Mouse (Mus musculus): ENCODE measurements at regions not wholly inside any gene's neighbourhood (a gene's known extent, or its start where the extent isn't known, plus 50 kb on each side); places are given as distances from the start of the nearest gene placed in this dataset.

DNA sequence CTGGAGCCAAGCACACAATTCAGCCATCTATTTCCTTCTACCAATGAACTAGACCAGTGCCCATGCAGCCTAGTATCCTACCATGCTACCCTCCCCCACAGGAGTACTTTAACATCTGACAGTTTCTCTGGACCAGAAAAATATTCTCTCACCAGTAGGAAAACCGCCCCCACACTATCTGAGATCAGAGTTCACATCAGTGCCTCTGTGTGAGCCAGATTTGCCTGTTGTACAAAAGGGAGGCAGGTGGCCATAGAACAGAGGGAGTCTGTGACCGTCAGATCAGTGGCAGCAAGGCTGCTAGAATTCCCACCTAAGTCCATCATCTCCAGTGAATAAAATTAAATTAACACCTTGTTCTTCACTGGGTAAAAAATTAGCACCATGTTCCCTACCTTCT lies 166.5 kb downstream of the Atp23 start:
- Histone ChIP-seq H3K27me3 (replicated peaks) (no peaks in the 10 kb centered on the region), H3K36me3 (no peaks in the 10 kb centered on the region), H3K4me2 (no peak overlapping the region), H3K4me3 (no peak overlapping the region), H3K9me3 (replicated peaks) (no peaks in the 10 kb centered on the region), H3K4me1 (replicated peaks) (no peaks in the 10 kb centered on the region), H3K9ac (no peak overlapping the region), H3K27ac (ENCODE audit: poor library complexity, severe bottlenecking) (no peak overlapping the region)
- 63% methylated on average over 2 of the region's 2 CpGs for WGBS
- no peak for ATAC-seq (ENCODE audit: insufficient number of reproducible peaks, low FRiP score)

DNA sequence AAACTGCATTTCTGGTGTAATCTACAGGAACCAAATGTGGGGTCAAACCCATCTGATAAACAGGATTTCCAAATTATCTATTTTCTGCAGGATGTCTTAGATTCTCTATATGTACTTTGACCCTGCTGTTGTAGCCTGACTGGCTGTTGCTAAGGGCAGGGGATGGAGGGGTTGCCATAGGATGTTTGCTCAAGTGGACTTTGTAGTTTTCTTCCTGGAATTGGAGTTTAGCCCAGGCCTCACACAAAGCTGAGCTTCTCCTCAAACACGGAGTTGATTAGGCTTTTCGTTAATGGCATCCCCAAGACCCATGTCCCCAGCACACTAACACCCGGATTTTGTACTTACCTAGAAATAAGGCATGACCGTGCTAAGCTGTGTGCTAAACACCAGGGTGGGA lies 173.3 kb downstream of the Atp23 start:
- ATAC-seq (ENCODE audit: insufficient number of reproducible peaks, low FRiP score): no peak
- H3K4me1 ChIP-seq (replicated peaks): no peaks in the 10 kb centered on the region
- no peak overlapping the region for H3K4me3 ChIP-seq
- H3K4me2 ChIP-seq: no peak overlapping the region
- H3K27ac ChIP-seq (ENCODE audit: poor library complexity, severe bottlenecking): no peak overlapping the region
- H3K9me3 ChIP-seq (replicated peaks): no peaks in the 10 kb centered on the region
- no peaks in the 10 kb centered on the region for H3K27me3 ChIP-seq (replicated peaks)
- no peaks in the 10 kb centered on the region for H3K36me3 ChIP-seq
- WGBS: 76% methylated on average over 4 of the region's 4 CpGs
- no peak overlapping the region for H3K9ac ChIP-seq

DNA sequence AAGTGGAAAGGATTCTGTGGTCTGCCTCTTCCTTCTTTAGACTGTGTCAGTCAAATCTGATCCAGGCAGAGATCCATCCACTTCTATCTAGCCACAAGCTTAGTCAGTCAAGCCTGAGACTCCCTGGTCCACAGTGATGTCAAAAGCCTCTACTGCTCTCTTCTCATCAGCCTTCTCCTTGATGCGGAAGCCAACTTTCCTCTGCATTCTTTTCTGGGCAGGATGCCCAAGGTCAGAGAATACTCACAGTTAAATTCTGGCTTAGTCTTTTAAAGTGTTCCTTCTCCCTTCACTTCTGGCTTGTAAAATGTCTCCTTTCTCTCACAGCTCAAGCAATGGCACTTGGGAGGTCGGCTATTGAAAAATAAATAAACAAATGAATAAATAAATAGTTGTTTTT lies 183.2 kb downstream of the Atp23 start:
- WGBS: 67% methylated on average over 2 of the region's 2 CpGs
- Histone ChIP-seq H3K9me3 (replicated peaks) (no peaks in the 10 kb centered on the region; the same call in 1 of the 2 replicates), H3K9ac (no peak overlapping the region), H3K36me3 (no peaks in the 10 kb centered on the region), H3K4me1 (replicated peaks) (no peaks in the 10 kb centered on the region), H3K4me2 (no peak overlapping the region), H3K27me3 (replicated peaks) (no peaks in the 10 kb centered on the region), H3K4me3 (no peak overlapping the region), H3K27ac (ENCODE audit: poor library complexity, severe bottlenecking) (no peak overlapping the region)
- ATAC-seq (ENCODE audit: insufficient number of reproducible peaks, low FRiP score): no peak

DNA sequence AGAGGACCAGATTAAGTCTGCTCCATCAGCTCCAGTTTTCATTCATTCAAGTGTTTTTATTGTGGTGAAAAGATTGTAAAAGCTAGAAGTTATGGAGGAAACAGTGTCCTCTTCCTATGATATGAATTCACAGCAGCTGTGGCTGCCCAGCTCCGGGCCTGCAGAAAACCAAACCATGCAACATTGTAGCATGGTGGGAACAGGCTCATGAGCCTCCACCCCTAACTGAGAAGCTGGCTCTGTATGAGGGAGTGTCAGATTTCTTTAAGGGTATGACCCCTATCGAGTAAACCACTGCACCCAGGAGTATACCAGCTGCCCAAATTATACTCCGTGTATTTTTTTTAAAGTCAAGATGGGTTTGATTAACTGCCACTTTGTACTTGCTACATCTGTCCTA lies 189.4 kb downstream of the Atp23 start:
- no peaks in the 10 kb centered on the region for H3K27me3 ChIP-seq (replicated peaks)
- no peak overlapping the region for H3K4me2 ChIP-seq
- ATAC-seq (ENCODE audit: insufficient number of reproducible peaks, low FRiP score): no peak
- H3K27ac ChIP-seq (ENCODE audit: poor library complexity, severe bottlenecking): no peak overlapping the region
- no peak overlapping the region for H3K4me3 ChIP-seq
- H3K9ac ChIP-seq: no peak overlapping the region
- no peaks in the 10 kb centered on the region for H3K36me3 ChIP-seq
- H3K4me1 ChIP-seq (replicated peaks): no peaks in the 10 kb centered on the region
- no peaks in the 10 kb centered on the region; the same call in 1 of the 2 replicates for H3K9me3 ChIP-seq (replicated peaks)
- WGBS: 50% methylated on average over 3 of the region's 3 CpGs

DNA sequence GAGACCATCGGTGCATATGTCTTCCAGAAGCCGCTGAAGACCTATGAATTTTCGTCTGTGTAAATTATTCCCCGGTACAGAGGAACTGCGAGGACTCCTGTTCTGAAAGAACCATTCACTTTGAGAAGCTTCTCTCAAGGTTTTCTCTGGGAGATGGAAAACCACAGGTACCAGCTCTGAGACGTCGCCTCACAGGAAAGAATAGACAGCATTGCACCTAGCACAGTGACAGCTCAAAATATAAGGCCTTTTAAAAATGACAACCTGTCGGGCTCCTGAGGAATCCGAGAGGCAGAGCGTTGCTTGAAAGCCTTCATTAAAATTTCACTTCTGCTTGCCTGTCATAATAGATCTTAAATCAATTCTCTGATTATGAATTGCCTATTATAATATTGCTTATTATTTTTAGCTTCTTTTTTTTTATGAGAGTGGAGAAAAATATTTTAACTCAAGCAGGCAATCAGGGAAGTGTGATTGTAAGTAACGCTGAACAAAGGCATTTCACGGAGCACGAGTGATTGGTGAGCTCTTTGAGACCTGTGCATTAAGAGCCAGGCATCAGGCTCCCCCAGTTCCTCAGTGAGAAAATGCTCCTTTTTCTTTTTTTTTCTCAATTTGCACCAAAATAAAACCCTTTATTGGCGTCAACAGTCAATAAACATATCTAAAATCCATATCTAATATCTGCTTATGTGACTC lies 191.8 kb downstream of the Atp23 start:
- Histone ChIP-seq H3K4me2 (no peak overlapping the region), H3K9me3 (replicated peaks) (no peaks in the 10 kb centered on the region; the same call in 1 of the 2 replicates), H3K4me1 (replicated peaks) (no peaks in the 10 kb centered on the region), H3K27me3 (replicated peaks) (no peaks in the 10 kb centered on the region), H3K4me3 (no peak overlapping the region), H3K27ac (ENCODE audit: poor library complexity, severe bottlenecking) (no peak overlapping the region), H3K36me3 (no peaks in the 10 kb centered on the region), H3K9ac (no peak overlapping the region)
- ATAC-seq (ENCODE audit: insufficient number of reproducible peaks, low FRiP score): no peak
- 75% methylated on average over 14 of the region's 14 CpGs for WGBS

DNA sequence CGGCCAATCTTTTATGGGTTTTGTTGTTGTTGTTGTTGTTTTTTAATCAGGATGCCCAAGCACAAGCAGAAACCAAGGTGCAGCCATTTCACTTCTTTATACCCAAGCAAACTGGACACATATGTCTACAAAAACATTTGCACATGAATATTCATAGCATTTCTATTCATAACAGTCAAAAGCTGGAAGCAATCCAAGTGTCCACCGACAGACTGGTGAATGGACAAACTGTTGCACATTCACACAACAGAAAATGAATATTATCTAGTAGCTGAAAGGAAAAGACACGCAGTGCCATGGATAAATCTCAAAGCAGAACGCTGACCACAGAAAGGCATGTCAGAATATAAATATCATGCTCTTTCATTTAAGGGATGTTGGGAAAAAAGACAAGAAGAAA lies 192.4 kb downstream of the Atp23 start:
- no peaks in the 10 kb centered on the region for H3K36me3 ChIP-seq
- H3K9ac ChIP-seq: no peak overlapping the region
- WGBS: 79% methylated on average over 4 of the region's 4 CpGs
- H3K27me3 ChIP-seq (replicated peaks): no peaks in the 10 kb centered on the region
- no peaks in the 10 kb centered on the region; the same call in 1 of the 2 replicates for H3K9me3 ChIP-seq (replicated peaks)
- H3K4me3 ChIP-seq: no peak overlapping the region
- no peak overlapping the region for H3K27ac ChIP-seq (ENCODE audit: poor library complexity, severe bottlenecking)
- no peak overlapping the region for H3K4me2 ChIP-seq
- no peak for ATAC-seq (ENCODE audit: insufficient number of reproducible peaks, low FRiP score)
- H3K4me1 ChIP-seq (replicated peaks): no peaks in the 10 kb centered on the region

DNA sequence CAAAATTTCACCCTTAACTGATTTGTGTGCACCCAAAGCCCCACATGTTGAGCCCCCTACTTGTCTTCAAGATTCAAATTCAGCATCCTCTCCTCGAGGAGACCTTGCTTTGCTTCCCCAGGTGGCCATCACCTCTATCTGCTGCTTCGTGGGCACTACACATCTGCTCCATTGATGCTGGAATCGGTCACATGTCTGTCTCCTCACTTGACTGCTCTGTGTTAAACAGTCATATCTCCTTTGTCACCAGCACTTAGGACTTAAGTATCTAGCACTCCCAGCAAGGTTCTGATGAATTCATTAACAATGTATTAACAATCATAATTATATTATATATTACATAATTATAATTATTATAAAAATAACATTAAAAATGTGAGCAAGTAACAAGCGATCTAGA lies 192.9 kb downstream of the Atp23 start:
- Histone ChIP-seq H3K4me1 (replicated peaks) (no peaks in the 10 kb centered on the region), H3K27ac (ENCODE audit: poor library complexity, severe bottlenecking) (no peak overlapping the region), H3K4me2 (no peak overlapping the region), H3K27me3 (replicated peaks) (no peaks in the 10 kb centered on the region), H3K4me3 (no peak overlapping the region), H3K36me3 (no peaks in the 10 kb centered on the region), H3K9me3 (replicated peaks) (no peaks in the 10 kb centered on the region), H3K9ac (no peak overlapping the region)
- 69% methylated on average over 4 of the region's 4 CpGs for WGBS
- no peak for ATAC-seq (ENCODE audit: insufficient number of reproducible peaks, low FRiP score)

DNA sequence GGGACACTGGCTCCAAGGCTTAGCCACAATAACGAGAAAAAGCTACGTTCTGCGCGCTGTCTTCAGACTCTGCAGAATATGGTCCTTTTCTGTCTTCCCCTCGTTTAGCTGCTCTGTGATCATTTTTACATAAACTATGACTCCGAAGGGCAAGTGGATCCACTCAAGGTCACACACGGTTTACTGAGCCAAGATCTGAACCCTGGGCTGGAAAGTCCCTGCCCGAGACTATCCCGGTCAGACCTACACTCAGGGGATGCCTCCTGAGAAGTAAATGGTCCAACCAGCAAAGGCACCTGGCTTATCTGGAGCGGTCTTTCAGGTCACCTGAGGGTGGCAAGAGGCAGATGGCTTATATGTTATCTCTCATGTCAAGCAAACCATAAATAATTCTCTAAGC lies 204.1 kb downstream of the Atp23 start:
- Histone ChIP-seq H3K36me3 (no peaks in the 10 kb centered on the region), H3K4me3 (no peak overlapping the region), H3K4me1 (replicated peaks) (no peaks in the 10 kb centered on the region), H3K9ac (no peak overlapping the region), H3K9me3 (replicated peaks) (no peaks in the 10 kb centered on the region), H3K27ac (ENCODE audit: poor library complexity, severe bottlenecking) (no peak overlapping the region), H3K27me3 (replicated peaks) (no peaks in the 10 kb centered on the region), H3K4me2 (no peak overlapping the region)
- ATAC-seq (ENCODE audit: insufficient number of reproducible peaks, low FRiP score): no peak
- 85% methylated on average over 10 of the region's 10 CpGs for WGBS

DNA sequence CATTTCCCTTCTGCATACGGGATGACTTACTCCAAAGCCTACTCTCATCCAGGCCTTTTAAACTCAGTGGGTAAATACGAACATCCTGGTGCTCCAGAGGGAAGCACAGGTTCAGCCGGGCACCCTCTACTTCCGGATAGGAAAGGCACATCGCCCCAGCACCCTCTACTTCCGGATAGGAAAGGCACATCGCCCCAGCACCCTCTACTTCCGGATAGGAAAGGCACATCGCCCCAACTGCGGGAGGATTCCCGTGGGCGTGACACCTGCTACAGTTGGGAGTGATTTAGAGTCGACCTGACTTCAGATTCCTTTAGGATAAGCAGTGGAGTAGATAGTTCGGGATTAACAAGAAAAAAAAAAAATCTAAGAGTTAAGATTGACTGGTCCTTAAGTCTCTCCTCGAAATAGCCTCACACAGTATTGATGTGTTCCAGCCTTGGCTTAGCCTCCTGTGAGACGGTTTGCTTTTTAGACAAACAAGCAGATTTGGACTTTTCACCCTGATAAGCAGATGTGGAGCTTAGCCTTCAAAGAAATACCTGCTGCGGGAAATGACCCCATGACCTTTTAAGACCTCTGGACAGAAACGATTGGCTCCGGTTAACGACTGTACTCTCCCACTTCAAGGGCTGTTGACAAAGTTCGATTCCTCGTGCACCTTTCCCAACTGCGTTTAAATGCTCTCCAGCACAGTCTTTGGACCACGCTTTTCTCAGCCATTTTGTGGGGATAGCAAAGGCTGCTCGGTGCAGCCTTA lies 210.1 kb downstream of the Atp23 start:
- Histone ChIP-seq H3K27ac (ENCODE audit: poor library complexity, severe bottlenecking) (no peak overlapping the region), H3K9me3 (replicated peaks) (no peaks in the 10 kb centered on the region), H3K9ac (no peak overlapping the region), H3K4me2 (no peak overlapping the region), H3K4me1 (replicated peaks) (no peaks in the 10 kb centered on the region), H3K36me3 (no peaks in the 10 kb centered on the region), H3K27me3 (replicated peaks) (no peaks in the 10 kb centered on the region), H3K4me3 (no peak overlapping the region)
- no peak for ATAC-seq (ENCODE audit: insufficient number of reproducible peaks, low FRiP score)
- 63% methylated on average over 25 of the region's 25 CpGs for WGBS

DNA sequence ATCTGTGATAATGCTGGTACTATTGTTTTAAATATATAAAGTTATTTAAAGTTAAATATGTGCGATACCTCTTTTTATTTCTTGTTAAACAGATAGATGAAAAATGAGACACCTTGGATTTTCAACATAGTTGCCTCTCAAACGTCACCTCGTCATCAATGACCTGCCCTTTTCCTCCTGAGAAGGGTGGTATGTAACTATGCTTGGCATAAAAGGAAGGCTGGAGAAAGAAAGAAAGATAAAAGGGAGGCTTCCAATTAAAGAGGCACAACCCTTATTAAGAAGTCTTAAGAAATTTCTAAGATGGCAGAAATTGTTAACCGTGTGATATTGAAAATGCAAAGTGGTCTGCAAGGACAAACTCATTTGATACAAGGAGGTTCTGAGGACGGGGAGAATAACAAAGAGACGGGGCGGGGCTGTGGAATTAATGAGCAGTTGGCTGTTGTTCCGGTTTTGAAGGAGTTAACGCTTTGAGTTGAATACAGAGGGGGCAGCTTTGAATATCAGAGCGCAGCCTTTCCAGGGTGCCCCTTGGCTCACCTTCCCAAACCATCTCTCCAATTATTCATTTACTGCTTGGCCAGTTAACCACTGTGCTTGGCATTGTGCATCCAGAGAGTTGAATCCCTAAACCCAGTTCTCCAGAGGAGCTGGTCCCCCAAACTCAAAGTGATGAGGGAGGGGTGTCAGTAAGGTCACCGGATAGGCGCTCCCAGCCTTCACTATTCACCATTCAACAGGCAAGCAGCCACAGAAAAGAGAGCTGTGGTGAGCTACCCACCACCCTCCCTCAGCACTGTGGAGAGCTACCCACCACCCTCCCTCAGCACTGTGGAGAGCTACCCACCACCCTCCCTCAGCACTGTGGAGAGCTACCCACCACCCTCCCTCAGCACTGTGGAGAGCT lies 220.6 kb downstream of the Atp23 start:
- no peak for ATAC-seq (ENCODE audit: insufficient number of reproducible peaks, low FRiP score)
- H3K4me3 ChIP-seq: no peak overlapping the region
- peaks cover 6% of the 10 kb centered on the region for H3K9me3 ChIP-seq (replicated peaks)
- H3K4me1 ChIP-seq (replicated peaks): no peaks in the 10 kb centered on the region
- WGBS: 19% methylated on average over 12 of the region's 12 CpGs
- H3K4me2 ChIP-seq: no peak overlapping the region
- 0 out of 2 replicates have a peak, but pooled peaks cover 13% of the 10 kb centered on the region for H3K27me3 ChIP-seq (replicated peaks)
- no peaks in the 10 kb centered on the region for H3K36me3 ChIP-seq
- no peak overlapping the region for H3K27ac ChIP-seq (ENCODE audit: poor library complexity, severe bottlenecking)
- no peak overlapping the region for H3K9ac ChIP-seq

Data from heart, embryonic 12.5 days (tissue).